Mouse (Mus musculus): ENCODE data around the gene Kif6.

DNA sequence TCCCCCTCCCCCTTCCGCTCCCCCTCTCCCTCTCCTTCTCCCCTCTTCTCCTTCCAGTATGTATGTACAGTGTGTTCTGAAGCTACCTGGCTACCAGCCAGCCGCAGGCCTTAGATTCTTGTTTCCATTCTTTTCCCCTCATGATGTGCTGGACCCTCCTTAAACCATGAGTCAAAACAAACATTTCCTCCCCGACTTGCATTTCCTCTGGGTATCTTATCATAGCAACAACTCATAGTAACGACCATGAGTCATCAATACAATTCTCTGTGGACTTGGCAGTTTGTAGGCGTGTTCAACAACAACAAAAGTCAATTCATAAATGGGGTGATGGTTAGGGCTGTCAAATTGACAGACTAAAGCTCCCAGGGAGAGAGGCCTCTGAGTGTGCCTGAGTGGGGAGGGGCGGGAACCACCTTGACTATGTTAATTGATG is 136.0 kb downstream of the Kif6 start:
- TF ChIP-seq POLR2A (IDR thresholded peaks at IDR 0.05; ENCODE audit: insufficient read depth, low read depth, low read length) (no peak), CTCF (IDR thresholded peaks at IDR 0.05) (no peak)

All from heart, adult 2 months (tissue).